Mouse (Mus musculus) lung, adult 2 months (tissue): Measurements from ENCODE around the gene Pik3r2. TPM values are rescaled to one million over a fixed set of nuclear protein-coding genes. Genes with fewer than 3 reads are reported as not detected.

Experiments used
- DNase-seq: peaks from one replicate; pipeline ENCODE4 v3.0.0; 2022
- H3K4me1 ChIP-seq: fragments of 200-500 bp; 2 replicates; pipeline ENCODE4 v1.6.1; 2011; ENCODE audit warnings: low read length; ENCODE audit not compliant: control insufficient read depth, insufficient read depth
- H3K4me3 ChIP-seq: fragments of 200-500 bp; replicated peaks from 2 replicates; pipeline ENCODE3; 2011; ENCODE audit warnings: low read depth, mild to moderate bottlenecking, control low read depth, low read length; ENCODE audit errors: extremely low read depth
- CTCF ChIP-seq: fragments of 200-500 bp; IDR thresholded peaks from 2 replicates; pipeline ENCODE4 v1.5.1; 2011; ENCODE audit warnings: mild to moderate bottlenecking, low read length, control low read depth; ENCODE audit not compliant: insufficient read depth
- POLR2A ChIP-seq: fragments of 200-500 bp; IDR thresholded peaks from 2 replicates; pipeline ENCODE4 v1.6.1; 2011; ENCODE audit warnings: low read depth, mild to moderate bottlenecking, control low read depth, low read length, borderline replicate concordance; ENCODE audit errors: extremely low read depth
- WGBS: fragments of 180-500 bp; shearing (Covaris S2); methylation state at CpG from one replicate; pipeline ENCODE4 v1.1.7; 2018; 5-methylcytosine and 5-hydroxymethylcytosine counted together
- polyA plus RNA-seq: library from polyadenylated mRNA; depleted of rRNA; stranded (reverse); fragments of >200 nt; gene quantifications from 2 replicates; pipeline ENCODE4 v1.2.3, GENCODE M21; 2012

Pik3r2 gene
- polyA plus RNA-seq, 1 experiment: 112 TPM

GRCm38 (mm10) chr8:70802786-70803510 is 26.4 kb upstream of the Pik3r2 start:
- WGBS: 58% methylated on average over 11 of the region's 11 CpGs
- H3K4me3 ChIP-seq: no peak overlapping the region
- TF ChIP-seq CTCF (no peak), POLR2A (no peak)
- H3K4me1 ChIP-seq: peaks cover 7% of the 10 kb centered on the region
- no peak for DNase-seq

DNA sequence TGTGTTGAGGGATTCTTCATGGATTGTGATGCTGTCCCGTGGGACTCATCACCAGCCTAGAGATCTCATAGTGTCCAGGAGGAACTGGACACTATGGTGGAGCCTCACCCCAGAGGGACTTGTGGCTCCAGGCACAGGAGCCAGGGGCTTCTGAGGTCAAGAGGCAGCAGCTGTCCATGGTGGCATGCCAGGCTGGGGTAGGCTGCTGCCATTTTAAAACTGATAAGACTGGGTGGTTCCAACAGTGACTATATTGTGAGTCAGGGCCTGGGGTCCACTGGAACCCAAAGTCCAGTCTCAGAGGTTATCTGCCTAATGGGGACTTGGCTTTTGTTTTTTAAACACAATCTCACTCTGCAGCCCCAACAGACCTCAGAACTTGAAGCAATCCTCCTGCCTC is 25.3 kb upstream of the Pik3r2 start:
- WGBS: 77% methylated on average over 1 of the region's 1 CpGs

GRCm38 (mm10) chr8:70801156-70801555 is 24.6 kb upstream of the Pik3r2 start:
- TF ChIP-seq CTCF (no peak), POLR2A (no peak)
- H3K4me3 ChIP-seq: no peak overlapping the region
- peaks cover 7% of the 10 kb centered on the region for H3K4me1 ChIP-seq
- no peak for DNase-seq
- 22% methylated on average over 15 of the region's 15 CpGs for WGBS

More for the DNA sequence above, 25.3 kb upstream of the Pik3r2 start:
- TF ChIP-seq POLR2A: no peak
- TF ChIP-seq CTCF: no peak
- Histone ChIP-seq H3K4me3 (no peak overlapping the region), H3K4me1 (peaks cover 7% of the 10 kb centered on the region)
- no peak for DNase-seq

DNA sequence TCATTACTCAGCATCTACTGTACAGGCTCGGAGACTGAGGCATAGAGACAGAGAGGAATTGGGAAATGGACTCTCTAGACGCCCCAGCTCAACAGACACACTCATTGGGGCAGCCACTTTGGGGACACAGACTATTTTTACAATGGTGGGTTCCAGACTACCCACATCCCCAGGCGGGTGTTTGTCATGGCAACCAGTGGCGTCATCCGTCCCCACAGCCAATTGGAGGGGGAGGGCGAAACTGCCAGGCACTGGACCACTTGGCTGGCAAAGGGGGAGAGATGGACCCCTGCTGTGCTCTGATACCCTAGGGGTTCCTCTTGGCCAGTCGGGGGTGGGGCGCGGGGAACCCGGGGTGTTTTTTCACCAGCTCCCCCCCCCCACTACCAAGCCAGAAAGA is 24.1 kb upstream of the Pik3r2 start:
- TF ChIP-seq POLR2A (no peak), CTCF (no peak)
- no peak for DNase-seq
- WGBS: 63% methylated on average over 10 of the region's 10 CpGs
- Histone ChIP-seq H3K4me3 (no peak overlapping the region), H3K4me1 (peaks cover 7% of the 10 kb centered on the region)

- H3K4me3 ChIP-seq: no peak overlapping the region
- TF ChIP-seq CTCF (no peak), POLR2A (no peak)
- 11% methylated on average over 15 of the region's 15 CpGs for WGBS
- DNase-seq: no peak
- no peaks in the 10 kb centered on the region; the same call in 1 of the 2 replicates for H3K4me1 ChIP-seq
Measured at GRCm38 (mm10) chr8:70798281-70798680, 21.8 kb upstream of the Pik3r2 start.

DNA sequence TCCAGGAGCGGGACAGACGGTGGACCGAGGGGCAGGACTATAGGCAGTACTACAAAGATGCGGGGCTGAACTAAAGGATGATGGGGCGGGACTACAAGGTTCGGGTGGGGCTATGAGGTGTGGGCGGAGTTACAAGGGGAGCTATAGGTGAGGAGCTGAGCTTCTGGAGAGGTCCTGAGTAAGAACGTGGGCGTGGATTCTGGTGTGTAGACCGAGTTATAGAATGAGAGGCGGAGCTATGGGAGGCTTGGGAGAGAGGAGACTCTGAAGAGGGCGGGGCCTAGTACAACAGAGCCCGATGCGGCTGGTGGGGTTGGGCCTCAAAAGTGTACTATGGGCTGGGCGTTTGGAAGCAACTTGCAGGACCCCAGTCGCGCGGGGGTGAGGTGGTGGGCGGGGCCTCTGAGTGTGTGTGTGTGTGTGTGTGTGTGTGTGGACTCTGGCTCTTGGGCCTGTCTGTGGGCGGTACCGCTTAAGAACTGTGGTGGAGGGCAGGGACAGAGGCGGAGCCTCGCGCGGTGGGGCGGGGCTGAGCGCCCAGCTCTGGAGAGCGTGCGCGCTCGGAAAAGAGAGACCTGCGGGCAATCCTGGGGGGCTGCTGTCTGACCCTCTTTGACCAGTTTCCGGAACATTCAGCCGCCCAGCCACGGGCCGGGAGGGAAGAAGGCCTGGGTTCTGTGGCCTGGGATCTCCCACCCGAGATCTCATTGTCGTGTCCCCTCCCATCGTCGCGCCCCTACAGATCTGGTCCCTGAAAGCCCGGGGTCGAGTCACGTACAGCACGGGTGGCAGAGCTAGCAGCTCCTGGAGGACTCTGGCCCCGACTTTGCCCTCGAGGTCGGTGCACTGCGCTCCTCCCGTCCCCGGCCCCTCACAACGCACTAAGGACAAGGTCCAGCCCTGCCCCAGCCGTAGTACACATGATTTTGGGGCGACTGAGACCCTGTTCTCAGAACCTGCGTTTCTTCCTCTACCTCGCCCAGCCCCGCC is 20.9 kb upstream of the Pik3r2 start:
- peak; percentile 85 for DNase-seq
- Histone ChIP-seq H3K4me1 (peaks cover 4% of the 10 kb centered on the region; the same call in 1 of the 2 replicates), H3K4me3 (peak overlapping the region; percentile 60)
- TF ChIP-seq CTCF (no peak), POLR2A (no peak)
- WGBS: 1% methylated on average over 57 of the region's 57 CpGs

DNA sequence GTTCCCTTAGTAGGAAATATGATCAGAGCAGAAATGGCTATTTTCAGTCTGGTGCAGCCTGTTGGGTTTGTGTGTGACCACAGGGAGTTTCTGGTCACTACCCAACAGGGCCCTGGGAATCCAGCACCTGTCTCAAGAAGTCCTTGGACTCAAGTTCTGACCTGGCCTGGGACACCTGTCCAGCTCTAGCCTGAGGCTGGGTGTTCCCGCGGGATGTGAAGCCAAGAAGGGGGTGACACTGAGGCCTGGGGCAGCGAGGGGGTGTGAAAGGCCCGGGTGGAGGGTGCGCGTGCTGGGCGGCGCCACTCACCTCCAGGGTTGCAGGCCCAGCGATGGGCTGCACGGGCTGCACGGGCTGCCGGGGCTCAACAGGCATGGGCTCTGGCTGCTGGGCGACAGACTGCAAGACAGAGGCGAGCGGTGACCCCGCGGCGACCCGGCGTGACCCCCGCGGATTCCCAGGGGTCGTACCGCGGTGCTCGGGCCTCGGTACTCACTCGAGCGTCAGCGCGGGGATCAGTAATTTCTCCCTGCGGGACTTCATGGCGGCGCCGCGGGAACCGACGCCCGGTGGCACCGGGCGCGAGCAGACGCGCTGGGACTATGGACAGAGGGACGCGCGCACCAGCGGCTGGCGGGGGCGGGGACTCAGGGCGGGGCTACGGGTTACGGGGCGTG is 20.0 kb upstream of the Pik3r2 start:
- DNase-seq: no peak
- peak overlapping the region; percentile 12 for H3K4me3 ChIP-seq
- no peak for TF ChIP-seq CTCF
- 0 out of 2 replicates have a peak, but pooled peaks have one; percentile 21 for TF ChIP-seq POLR2A
- H3K4me1 ChIP-seq: peaks cover 7% of the 10 kb centered on the region
- 6% methylated on average over 54 of the region's 54 CpGs for WGBS

DNA sequence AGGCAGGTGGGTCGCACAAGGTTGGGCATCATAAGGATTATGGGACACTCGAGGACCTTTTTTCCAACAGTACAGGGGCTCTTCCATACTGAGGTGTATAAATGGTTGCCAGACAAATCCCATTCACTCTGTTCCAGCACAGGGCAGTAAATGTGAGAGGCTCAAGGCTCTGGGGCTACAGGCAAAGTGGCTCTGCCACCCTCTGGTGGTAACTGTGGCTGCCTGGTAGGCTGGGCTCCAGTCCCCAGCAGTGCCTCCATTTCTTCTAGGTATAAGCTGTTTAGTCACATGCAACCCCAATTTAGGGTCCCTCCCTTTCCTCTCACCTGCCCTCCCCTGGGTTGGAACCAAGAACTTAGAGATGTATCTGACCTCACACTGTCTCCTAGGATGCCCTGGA is 18.9 kb upstream of the Pik3r2 start:
- no peak overlapping the region for H3K4me3 ChIP-seq
- TF ChIP-seq POLR2A (no peak), CTCF (no peak)
- H3K4me1 ChIP-seq: peaks cover 16% of the 10 kb centered on the region
- DNase-seq: no peak
- 91% methylated on average over 2 of the region's 2 CpGs for WGBS

DNA sequence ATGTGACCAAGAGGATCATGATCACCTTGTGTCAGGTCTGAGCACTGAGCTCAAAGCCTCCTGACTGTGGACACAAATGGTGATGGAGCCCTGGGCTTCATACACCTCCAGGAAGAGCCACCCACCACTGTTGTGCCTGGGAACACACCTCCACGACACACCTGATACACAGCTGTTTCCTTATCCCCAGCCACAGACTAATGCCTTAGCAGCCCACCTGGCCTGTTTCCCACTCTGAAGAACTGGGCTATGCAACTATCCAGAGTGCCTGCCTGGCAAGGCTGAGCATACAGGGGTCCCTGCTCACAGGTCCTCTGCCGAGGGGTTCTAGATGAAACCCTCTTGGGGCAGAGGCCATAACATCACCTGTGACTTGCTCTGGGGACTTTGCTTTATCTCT is 17.7 kb upstream of the Pik3r2 start:
- TF ChIP-seq CTCF (no peak), POLR2A (no peak)
- 93% methylated on average over 2 of the region's 2 CpGs for WGBS
- no peak for DNase-seq
- H3K4me1 ChIP-seq: peaks cover 16% of the 10 kb centered on the region
- H3K4me3 ChIP-seq: no peak overlapping the region
